Mouse (Mus musculus) embryonic facial prominence, embryonic 13.5 days (tissue): ENCODE measurements around the gene Zfand2b. TPM values are rescaled to one million over a fixed set of nuclear protein-coding genes. Genes with fewer than 3 reads are reported as not detected.

ENCODE experiments used
- ATAC-seq: fragments of 200-750 bp; cut with Nextera tagmentation; 2 replicates; pipeline ENCODE4 v1.8.0; 2017; ENCODE audit warnings: low read depth; ENCODE audit not compliant: insufficient number of reproducible peaks, insufficient read depth, low FRiP score, low TSS enrichment
- H3K27ac ChIP-seq: fragments of 300-500 bp; sonication (generic); 2 replicates; pipeline ENCODE4 v1.5.1; 2015; ENCODE audit warnings: moderate library complexity, mild to moderate bottlenecking, inconsistent platforms
- H3K27me3 ChIP-seq: fragments of 300-500 bp; sonication (generic); 2 replicates; pipeline ENCODE4 v1.6.1; 2015; ENCODE audit warnings: mild to moderate bottlenecking, inconsistent platforms
- H3K36me3 ChIP-seq: fragments of 300-500 bp; sonication (generic); 2 replicates; pipeline ENCODE4 v1.6.1; 2015; ENCODE audit warnings: mild to moderate bottlenecking, inconsistent platforms
- H3K4me1 ChIP-seq: fragments of 300-500 bp; sonication (generic); 2 replicates; pipeline ENCODE4 v1.6.1; 2015; ENCODE audit warnings: inconsistent platforms
- H3K4me2 ChIP-seq: fragments of 300-500 bp; sonication (generic); 2 replicates; pipeline ENCODE4 v1.6.1; 2015; ENCODE audit warnings: moderate library complexity, mild to moderate bottlenecking, inconsistent platforms
- H3K4me3 ChIP-seq: fragments of 300-500 bp; sonication (generic); 2 replicates; pipeline ENCODE4 v1.5.1; 2015; ENCODE audit warnings: mild to moderate bottlenecking, inconsistent platforms
- H3K9ac ChIP-seq: fragments of 300-500 bp; sonication (generic); 2 replicates; pipeline ENCODE4 v1.6.1; 2015; ENCODE audit warnings: mild to moderate bottlenecking, inconsistent platforms
- H3K9me3 ChIP-seq: fragments of 300-500 bp; sonication (generic); 2 replicates; pipeline ENCODE4 v1.6.1; 2016; ENCODE audit warnings: inconsistent platforms
- WGBS: fragments of 180-500 bp; shearing (Covaris S2); methylation state at CpG from one replicate; pipeline ENCODE4 v1.1.7; 2015; ENCODE audit warnings: mixed read lengths; 5-methylcytosine and 5-hydroxymethylcytosine counted together
- microRNA-seq: library from miRNA; unstranded; fragments of <30 nt; microRNA quantifications from one replicate; pipeline ENCODE4, GENCODE M21; 2016
- polyA plus RNA-seq: library from polyadenylated mRNA; unstranded; fragments of >200 nt; fragmentation: Nextera tagmentation; extraction: Ambion mirVana; gene quantifications from 2 replicates; pipeline ENCODE4 v1.2.1, GENCODE M21; 2015

The Zfand2b gene
- polyA plus RNA-seq, 1 experiment from 2014 or later = 48.2 TPM

DNA sequence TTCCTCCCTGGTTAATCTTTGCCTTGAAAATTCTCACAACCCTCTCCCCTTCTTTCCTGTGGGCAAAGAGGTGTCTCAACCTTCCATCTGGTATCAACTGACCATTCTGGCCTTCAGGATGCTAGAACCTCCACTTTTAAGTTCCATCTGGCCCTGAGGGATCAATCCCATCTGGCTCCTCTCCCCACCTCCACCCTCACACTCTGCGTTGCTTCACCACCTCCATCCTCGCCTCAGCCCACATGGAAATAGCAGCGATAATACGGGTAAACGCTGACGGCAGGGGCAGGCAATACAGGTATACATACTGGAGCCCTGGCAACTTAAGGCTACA is 49.4 kb downstream of the Zfand2b start:
- WGBS = 3% methylated on average over 6 of the region's 6 CpGs
- Histone ChIP-seq H3K4me2 (peak overlapping the region; percentile 97), H3K36me3 (peaks cover 31% of the 10 kb centered on the region), H3K27ac (no peak overlapping the region), H3K27me3 (peaks cover 70% of the 10 kb centered on the region), H3K9me3 (no peaks in the 10 kb centered on the region), H3K4me3 (peak overlapping the region; percentile 57), H3K4me1 (peaks cover 18% of the 10 kb centered on the region), H3K9ac (no peak overlapping the region)
- ATAC-seq = no peak

DNA sequence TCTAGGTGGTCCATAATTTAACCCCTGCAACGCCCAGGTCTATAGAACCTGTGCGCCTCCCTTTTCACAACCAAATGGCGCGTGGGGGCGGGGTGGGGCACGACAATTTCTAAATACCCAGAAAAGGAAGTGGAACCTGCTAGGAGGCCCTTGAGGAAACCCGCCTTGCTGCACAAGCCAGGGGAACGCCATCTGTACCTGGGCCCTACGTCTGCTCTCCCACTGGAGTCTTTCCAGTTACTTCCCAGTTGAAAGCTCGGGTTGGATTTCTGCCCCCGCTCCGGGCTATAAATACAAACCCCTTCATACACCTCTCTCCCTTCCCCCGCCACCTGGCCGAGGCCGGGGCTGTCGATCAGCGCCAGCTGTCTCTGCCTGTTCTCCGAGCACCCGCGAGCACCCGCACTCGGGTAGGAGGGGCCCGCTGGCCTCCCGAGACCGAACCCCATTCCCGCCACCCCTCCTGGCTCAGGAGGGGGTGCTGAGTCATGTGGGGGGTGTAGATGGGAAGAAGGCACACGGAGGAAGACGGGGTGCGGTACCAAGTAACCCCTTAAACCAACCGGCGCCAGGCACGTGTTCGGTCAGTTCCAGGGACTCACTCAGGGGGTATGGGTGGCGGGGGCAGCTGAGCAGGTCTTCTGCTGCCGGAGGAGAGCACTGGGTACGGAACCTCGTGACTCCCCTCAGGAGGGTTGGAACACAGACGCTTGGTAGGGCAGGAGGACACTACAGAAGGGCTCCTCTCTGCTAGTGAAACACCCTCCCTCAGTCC is 50.0 kb downstream of the Zfand2b start:
- H3K9ac ChIP-seq = peak overlapping the region; percentile 69
- H3K4me3 ChIP-seq = peak overlapping the region; percentile 57
- 1% methylated on average over 38 of the region's 38 CpGs for WGBS
- no peak overlapping the region for H3K27ac ChIP-seq
- ATAC-seq = peak; percentile 12; the same call in 1 of the 2 replicates
- peak overlapping the region; percentile 97 for H3K4me2 ChIP-seq
- H3K27me3 ChIP-seq = peaks cover 70% of the 10 kb centered on the region
- H3K4me1 ChIP-seq = peaks cover 17% of the 10 kb centered on the region
- peaks cover 25% of the 10 kb centered on the region for H3K36me3 ChIP-seq
- no peaks in the 10 kb centered on the region for H3K9me3 ChIP-seq

DNA sequence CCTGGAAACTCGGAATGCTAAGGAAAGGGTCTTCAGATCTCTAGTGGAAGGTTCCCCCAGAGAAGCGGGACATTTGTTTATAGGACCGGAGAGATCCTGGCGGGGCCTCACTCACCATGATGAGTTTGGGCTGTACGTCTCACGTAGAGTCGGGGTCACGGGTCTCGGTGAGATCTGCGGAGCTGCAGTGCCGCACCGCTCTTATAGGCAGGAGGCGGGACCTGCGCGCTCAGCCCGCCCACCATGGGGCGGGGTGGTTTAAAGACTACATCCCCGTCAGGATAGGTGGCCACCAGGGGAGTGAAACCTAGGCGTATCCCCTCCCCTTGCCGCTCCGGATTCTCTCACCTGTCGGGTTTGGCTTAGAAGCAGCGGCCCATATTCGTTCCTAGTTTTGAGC is 50.6 kb downstream of the Zfand2b start:
- H3K4me1 ChIP-seq = peaks cover 17% of the 10 kb centered on the region
- no peaks in the 10 kb centered on the region for H3K9me3 ChIP-seq
- H3K27me3 ChIP-seq = peaks cover 70% of the 10 kb centered on the region
- H3K4me2 ChIP-seq = peak overlapping the region; percentile 97
- peak overlapping the region; percentile 57 for H3K4me3 ChIP-seq
- H3K9ac ChIP-seq = peak overlapping the region; percentile 69
- WGBS = under 1% methylated on average over 24 of the region's 24 CpGs
- H3K36me3 ChIP-seq = peaks cover 18% of the 10 kb centered on the region
- no peak overlapping the region for H3K27ac ChIP-seq
- peak; percentile 83 for ATAC-seq

DNA sequence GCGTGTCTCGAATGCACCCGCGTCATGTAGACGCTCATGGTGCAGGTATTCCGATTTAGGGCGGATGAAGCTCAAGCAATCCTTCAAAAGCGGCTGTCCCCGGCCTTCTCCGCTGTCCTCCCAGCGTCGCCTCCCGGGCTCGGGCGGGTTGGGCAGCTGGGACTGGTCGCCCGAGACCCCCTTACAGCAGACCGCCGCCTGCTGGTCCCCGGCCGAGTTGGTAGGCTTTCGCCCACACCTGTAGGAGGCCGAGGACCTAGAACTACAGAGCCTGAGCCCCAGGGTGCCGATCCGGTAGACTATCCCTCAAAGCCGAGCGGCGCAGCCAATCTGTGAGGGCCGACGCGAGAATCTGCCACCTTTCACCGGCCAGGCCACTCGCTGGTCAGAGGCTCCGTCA is 51.1 kb downstream of the Zfand2b start, which contains the start of gene Tuba4a:
Gene Tuba4a (minus strand): TSS at position 335 of the 400 bp plus-strand sequence.
- peak; percentile 49; the same call in 1 of the 2 replicates for ATAC-seq
- WGBS = 2% methylated on average over 34 of the region's 34 CpGs

More for the DNA sequence above, 51.1 kb downstream of the Zfand2b start, which contains the start of gene Tuba4a:
- peaks cover 15% of the 10 kb centered on the region for H3K36me3 ChIP-seq
- no peak within 1 kb of the TSS for H3K27ac ChIP-seq
- H3K9me3 ChIP-seq = no peaks in the 10 kb centered on the region
- H3K27me3 ChIP-seq = peaks cover 70% of the 10 kb centered on the region
- H3K4me1 ChIP-seq = peaks cover 17% of the 10 kb centered on the region
- peak within 1 kb of the TSS; percentile 69 for H3K9ac ChIP-seq
- peak within 1 kb of the TSS; percentile 97 for H3K4me2 ChIP-seq
- H3K4me3 ChIP-seq = peak within 1 kb of the TSS; percentile 57

Small RNA genes lying within 50 kb of the gene (microRNA-seq; reads per million reads assigned to microRNA genes)
- not detected for gene Gm27943

Other genes starting within 250 kb of the Zfand2b start
- 0.07 TPM in 1 of 2 replicates, not detected in the other for gene Cfap65, start 233.0 kb upstream of the Zfand2b start, polyA plus RNA-seq
- 0.83 and 0.89 TPM in 2 replicates for gene Ihh, start 217.0 kb upstream of the Zfand2b start, polyA plus RNA-seq
- 11.2 and 12.7 TPM in 2 replicates for gene Nhej1, start 43.4 kb upstream of the Zfand2b start, polyA plus RNA-seq
- 0.15 and 0.47 TPM in 2 replicates for gene Slc23a3, start 34.8 kb upstream of the Zfand2b start, polyA plus RNA-seq
- gene Cnppd1, start 25.9 kb upstream of the Zfand2b start, polyA plus RNA-seq = 40.5 and 43.8 TPM in 2 replicates
- gene Retreg2, start 25.9 kb upstream of the Zfand2b start, polyA plus RNA-seq = 39.4 and 45.1 TPM in 2 replicates
- gene Abcb6, start 11.7 kb downstream of the Zfand2b start, polyA plus RNA-seq = 27.0 and 35.2 TPM in 2 replicates
- gene Ankzf1, start 23.5 kb downstream of the Zfand2b start, polyA plus RNA-seq = 27.1 and 30.5 TPM in 2 replicates
- gene Atg9a, start 23.6 kb downstream of the Zfand2b start, polyA plus RNA-seq = 28.4 and 30.8 TPM in 2 replicates
- gene Glb1l, start 42.2 kb downstream of the Zfand2b start, polyA plus RNA-seq = 21.9 and 23.3 TPM in 2 replicates
- 133 and 141 TPM in 2 replicates for gene Stk16, start 42.2 kb downstream of the Zfand2b start, polyA plus RNA-seq
- gene Tuba4a, start 51.2 kb downstream of the Zfand2b start, polyA plus RNA-seq = 17.1 and 23.2 TPM in 2 replicates
- not detected in 2 replicates for gene A630095N17Rik, start 63.5 kb downstream of the Zfand2b start, polyA plus RNA-seq
- 36.6 and 47.8 TPM in 2 replicates for gene Dnajb2, start 67.8 kb downstream of the Zfand2b start, polyA plus RNA-seq
- gene Ptprn, start 95.9 kb downstream of the Zfand2b start, polyA plus RNA-seq = 0.37 and 0.54 TPM in 2 replicates
- 1.7 and 2.1 TPM in 2 replicates for gene Resp18, start 109.8 kb downstream of the Zfand2b start, polyA plus RNA-seq
- 110 and 112 TPM in 2 replicates for gene Dnpep, start 149.3 kb downstream of the Zfand2b start, polyA plus RNA-seq
- 9.9 and 13.8 TPM in 2 replicates for gene Des, start 191.7 kb downstream of the Zfand2b start, polyA plus RNA-seq
- gene Speg, start 206.7 kb downstream of the Zfand2b start, polyA plus RNA-seq = 16.1 and 17.0 TPM in 2 replicates